In the genomic region with DNA sequence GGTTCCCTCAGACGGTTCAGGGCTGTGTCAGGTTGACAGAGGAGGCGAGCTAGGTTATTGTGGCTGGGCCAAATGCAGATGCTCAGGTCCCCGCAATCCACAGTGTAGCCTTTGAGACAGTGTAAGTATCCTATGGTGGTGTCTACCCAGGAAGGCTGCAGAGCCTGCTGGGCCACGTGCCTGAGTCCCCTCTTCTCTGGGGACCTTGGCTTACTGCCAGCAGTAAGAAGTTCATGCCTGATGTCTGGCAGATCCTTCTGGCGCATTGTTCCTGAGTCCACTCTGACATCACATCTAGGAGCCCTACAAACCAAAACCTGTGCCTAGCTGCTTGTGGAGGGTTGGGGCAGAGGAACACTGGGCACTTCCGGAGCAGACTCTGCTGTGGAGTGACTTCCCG, we compare ENCODE assay signal across 26 mouse cellular contexts. TPM values are rescaled to one million over a fixed set of nuclear protein-coding genes. Genes with fewer than 3 reads are reported as not detected.
"Had no signal": no experiment of that assay in that cellular context is flagged by ENCODE, and none has a peak within 500 bp of the region (broad histone marks: within the 10 kb centered on the region; RNA-seq: fewer than 3 reads in every experiment).

No protein-coding gene starts in this region.

- H3K4me2 ChIP-seq: limb, embryonic 12.5 days; limb, embryonic 15.5 days; liver, embryonic 11.5 days; midbrain, embryonic 12.5 days; neural tube, embryonic 12.5 days; neural tube, embryonic 15.5 days; stomach, embryonic 15.5 days had no signal

- ATAC-seq: intestine, postnatal 0 days; liver, postnatal 0 days had no signal

- H3K27me3 ChIP-seq: limb, embryonic 12.5 days; limb, embryonic 15.5 days; midbrain, embryonic 12.5 days; neural tube, embryonic 12.5 days; neural tube, embryonic 15.5 days; stomach, embryonic 15.5 days had no signal

- H3K4me1 ChIP-seq: limb, embryonic 12.5 days; limb, embryonic 15.5 days; neural tube, embryonic 12.5 days; neural tube, embryonic 15.5 days; stomach, embryonic 15.5 days had no signal

- H3K36me3 ChIP-seq: limb, embryonic 12.5 days; limb, embryonic 15.5 days; midbrain, embryonic 12.5 days; neural tube, embryonic 12.5 days; neural tube, embryonic 15.5 days; stomach, embryonic 15.5 days had no signal

- DNase-seq: kidney, adult 2 months; kidney, postnatal 25 days; layer of hippocampus, adult 9-11 months; liver, postnatal 0 days; lung, postnatal 14 days; lung, postnatal 4 days; right cerebral cortex, adult 18-20 months; right cerebral cortex, postnatal 14 days; right cerebral cortex, postnatal 4 days; thymus, adult 18-20 months; thymus, postnatal 36 days had no signal

- H3K9ac ChIP-seq: limb, embryonic 12.5 days; limb, embryonic 15.5 days; liver, embryonic 14.5 days; liver, postnatal 0 days; midbrain, embryonic 12.5 days; neural tube, embryonic 12.5 days; neural tube, embryonic 15.5 days; stomach, embryonic 15.5 days had no signal

- H3K4me3 ChIP-seq: layer of hippocampus, adult 2 months; left cerebral cortex, adult 2 months; limb, embryonic 12.5 days; limb, embryonic 15.5 days; midbrain, embryonic 12.5 days; neural tube, embryonic 12.5 days; neural tube, embryonic 15.5 days; stomach, embryonic 15.5 days had no signal

- H3K27ac ChIP-seq: kidney, postnatal 0 days; layer of hippocampus, adult 2 months; left cerebral cortex, adult 2 months; limb, embryonic 12.5 days; limb, embryonic 15.5 days; liver, embryonic 14.5 days; midbrain, embryonic 12.5 days; neural tube, embryonic 12.5 days; neural tube, embryonic 15.5 days; stomach, embryonic 15.5 days had no signal

- H3K9me3 ChIP-seq: limb, embryonic 12.5 days; limb, embryonic 15.5 days; midbrain, embryonic 12.5 days; neural tube, embryonic 12.5 days; neural tube, embryonic 15.5 days; stomach, embryonic 15.5 days had no signal

RNA-seq across cellular contexts. Expression of a gene that starts 27.2 kb away (rescaled TPM):
- total RNA-seq: megakaryocyte progenitor cell, adult 5-6 weeks had no signal
- polyA plus RNA-seq: kidney, embryonic 14.5 days; kidney, postnatal 0 days; limb, embryonic 12.5 days; liver, embryonic 11.5 days; liver, embryonic 14.5 days; liver, postnatal 0 days; lung, embryonic 16.5 days had no signal
